In the genomic region with DNA sequence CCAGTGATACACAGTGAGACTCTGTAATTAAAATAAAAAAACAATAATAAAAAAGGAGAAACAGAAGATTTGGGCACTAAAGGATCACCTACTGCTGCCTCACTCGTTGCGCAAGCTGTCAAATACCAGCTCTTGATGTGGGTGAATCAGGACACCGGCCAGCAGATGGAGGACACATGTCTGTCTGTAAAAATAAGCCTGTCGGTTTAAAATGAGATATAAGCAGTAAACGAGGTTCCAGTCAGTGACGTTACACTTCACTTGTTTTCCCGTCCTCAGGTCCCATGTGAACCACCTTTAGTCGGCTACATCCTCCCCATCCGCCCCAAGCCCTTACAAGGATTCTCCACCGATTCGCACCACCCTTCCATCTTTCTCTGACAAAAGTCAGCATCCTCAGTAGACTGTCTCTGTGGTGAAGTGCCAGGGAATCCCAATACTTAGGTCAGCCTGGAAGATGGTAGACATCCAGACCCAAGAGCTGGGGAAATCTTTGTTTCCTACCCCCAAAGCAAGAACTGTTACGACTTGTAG, we compare ENCODE assay signal across 9 mouse cellular contexts. TPM values are rescaled to one million over a fixed set of nuclear protein-coding genes. Genes with fewer than 3 reads are reported as not detected.
DNase-seq lines count a peak whose midpoint lies in the region; ATAC-seq and TF ChIP-seq lines count a peak whose summit lies in the region.
"Had no signal": no experiment of that assay in that cellular context is flagged by ENCODE, and none has a peak within 500 bp of the region (broad histone marks: within the 10 kb centered on the region; RNA-seq: fewer than 3 reads in every experiment).

No protein-coding gene starts in this region.

- H3K9ac ChIP-seq in ES-Bruce4 (ENCODE audit: low read depth, poor library complexity, severe bottlenecking): peak overlapping the region; percentile 58; the same call in 1 of the 2 replicates
- H3K9ac ChIP-seq in hindbrain, embryonic 13.5 days: peak overlapping the region; percentile 82

- peaks cover 23% of the 10 kb centered on the region for H3K36me3 ChIP-seq in ES-Bruce4 (ENCODE audit: control insufficient read depth, insufficient read depth, low read length, poor library complexity, severe bottlenecking)
- peaks cover 26% of the 10 kb centered on the region for H3K36me3 ChIP-seq in hindbrain, embryonic 13.5 days

- H3K9me3 ChIP-seq in ES-Bruce4 (replicated peaks; ENCODE audit: control insufficient read depth, insufficient read depth, low read length, poor library complexity, severe bottlenecking): no peaks in the 10 kb centered on the region
- H3K9me3 ChIP-seq in hindbrain, embryonic 13.5 days: no peaks in the 10 kb centered on the region

- TF ChIP-seq EP300 in ES-Bruce4 (IDR thresholded peaks at IDR 0.05; ENCODE audit: insufficient read depth, low read depth, low read length): no peak

- H3K4me1 ChIP-seq in ES-Bruce4 (ENCODE audit: control insufficient read depth, insufficient read depth, low read length): no peaks in the 10 kb centered on the region
- H3K4me1 ChIP-seq in hindbrain, embryonic 13.5 days (replicated peaks): peaks cover 7% of the 10 kb centered on the region

- peak; percentile 34 for ATAC-seq in common myeloid progenitor, adult 5-6 weeks (replicated peaks; ENCODE audit: low read depth, poor library complexity, severe bottlenecking)
- peak; percentile 77 for ATAC-seq in hindbrain, embryonic 13.5 days (ENCODE audit: low FRiP score)
- ATAC-seq in megakaryocyte progenitor cell, adult 5-6 weeks (replicated peaks; ENCODE audit: poor library complexity): peak; percentile 40

- no peak for TF ChIP-seq CTCF in layer of hippocampus, adult 2 months (conservative IDR thresholded peaks at IDR 0.05)
- TF ChIP-seq CTCF in ES-Bruce4 (IDR thresholded peaks at IDR 0.05; ENCODE audit: low read depth, low read length): no peak

- H3K27ac ChIP-seq in layer of hippocampus, adult 2 months: peak overlapping the region; percentile 93
- no peak overlapping the region for H3K27ac ChIP-seq in ES-Bruce4 (ENCODE audit: insufficient read depth, low read length)
- peak overlapping the region; percentile 82 for H3K27ac ChIP-seq in hindbrain, embryonic 13.5 days

- DNase-seq in layer of hippocampus, adult 2 months (ENCODE audit: low spot score in 2 of 2): peak; percentile 16 to 41
- no peak for DNase-seq in layer of hippocampus, postnatal 14 days (ENCODE audit: low spot score in 2 of 2)
- DNase-seq in testis, postnatal 14 days (ENCODE audit: low spot score): peak; percentile 16
- DNase-seq in c-Kit-positive CD71-positive TER-119-positive erythroid progenitor cells, embryonic 14.5 days (ENCODE audit: low spot score): no peak

- no peak for TF ChIP-seq POLR2A in ES-Bruce4 (IDR thresholded peaks at IDR 0.05; ENCODE audit: insufficient read depth, low read length)

- 15% methylated on average over 12 of the region's 12 CpGs for WGBS in hindbrain, embryonic 13.5 days

- H3K4me3 ChIP-seq in layer of hippocampus, adult 2 months: peak overlapping the region; percentile 79
- peak overlapping the region; percentile 94 for H3K4me3 ChIP-seq in ES-Bruce4 (ENCODE audit: low read depth, low read length)
- H3K4me3 ChIP-seq in hindbrain, embryonic 13.5 days: peak overlapping the region; percentile 81

- peak overlapping the region; percentile 74 for H3K4me2 ChIP-seq in hindbrain, embryonic 13.5 days

- H3K27me3 ChIP-seq in ES-Bruce4 (ENCODE audit: control insufficient read depth, insufficient read depth, low read length, poor library complexity, severe bottlenecking): no peaks in the 10 kb centered on the region; the same call in 1 of the 2 replicates
- H3K27me3 ChIP-seq in hindbrain, embryonic 13.5 days: no peaks in the 10 kb centered on the region

RNA-seq across cellular contexts. Expression of gene Exosc9, which starts 0.5 kb away (rescaled TPM):
- 10 to 100 TPM; 38.4 to 40.7 TPM for total RNA-seq in layer of hippocampus, adult 2 months (2021)
- total RNA-seq in layer of hippocampus, postnatal 14 days (2021): 10 to 100 TPM; 39.7 to 41.5 TPM
- 68.2 and 72.2 TPM in 2 replicates for polyA plus RNA-seq in ES-Bruce4 (2011; ENCODE audit: insufficient read depth, insufficient read length, low read depth, missing spikeins)
- 109 and 152 TPM in 2 replicates for total RNA-seq in common myeloid progenitor, adult 5-6 weeks (2017)
- 84.8 and 88.7 TPM in 2 replicates for polyA plus RNA-seq in hindbrain, embryonic 13.5 days (2015; fragmentation: Nextera tagmentation; extraction: Ambion mirVana)
- total RNA-seq in megakaryocyte progenitor cell, adult 5-6 weeks (2015): 80.8 and 81.1 TPM in 2 replicates
- 105 and 123 TPM in 2 replicates for total RNA-seq in megakaryocyte progenitor cell, adult 5-6 weeks (2017)

RNA-seq across cellular contexts. Expression of gene Ccna2, which starts 20.0 kb away (rescaled TPM):
- 1 to 10 TPM; 1.5 to 1.8 TPM for total RNA-seq in layer of hippocampus, adult 2 months (2021)
- 1 to 10 TPM; 2.9 to 4.0 TPM for total RNA-seq in layer of hippocampus, postnatal 14 days (2021)
- polyA plus RNA-seq in ES-Bruce4 (2011; ENCODE audit: insufficient read depth, insufficient read length, low read depth, missing spikeins): 237 and 266 TPM in 2 replicates
- 214 and 216 TPM in 2 replicates for total RNA-seq in common myeloid progenitor, adult 5-6 weeks (2017)
- 44.0 TPM in 2 replicates for polyA plus RNA-seq in hindbrain, embryonic 13.5 days (2015; fragmentation: Nextera tagmentation; extraction: Ambion mirVana)
- total RNA-seq in megakaryocyte progenitor cell, adult 5-6 weeks (2015): 225 and 227 TPM in 2 replicates
- 186 and 200 TPM in 2 replicates for total RNA-seq in megakaryocyte progenitor cell, adult 5-6 weeks (2017)
- total RNA-seq: neutrophil, adult 5-6 weeks had no signal

RNA-seq across cellular contexts. Expression of gene Gm11549, which starts 30.3 kb away (rescaled TPM):
- 1 to 10 TPM; 2.4 to 3.1 TPM for total RNA-seq in layer of hippocampus, adult 2 months (2021)
- 1 to 10 TPM; 1.5 to 1.9 TPM for total RNA-seq in layer of hippocampus, postnatal 14 days (2021)
- polyA plus RNA-seq in ES-Bruce4 (2011; ENCODE audit: insufficient read depth, insufficient read length, low read depth, missing spikeins): not detected in 2 replicates
- not detected in 2 replicates for total RNA-seq in common myeloid progenitor, adult 5-6 weeks (2017)
- polyA plus RNA-seq in hindbrain, embryonic 13.5 days (2015; fragmentation: Nextera tagmentation; extraction: Ambion mirVana): 0.38 and 0.53 TPM in 2 replicates
- total RNA-seq in megakaryocyte progenitor cell, adult 5-6 weeks (2015): not detected in 2 replicates
- not detected in 2 replicates for total RNA-seq in megakaryocyte progenitor cell, adult 5-6 weeks (2017)
- total RNA-seq: neutrophil, adult 5-6 weeks had no signal

Comparison
In these comparisons a context has a peak if more than half of its experiments do, and no peak if none do; other contexts are left out.
1. DNase-seq: peak in layer of hippocampus, adult 2 months (2 of 2) and testis, postnatal 14 days (single experiment); none in layer of hippocampus, postnatal 14 days (0 of 2) and c-Kit-positive CD71-positive TER-119-positive erythroid progenitor cells, embryonic 14.5 days (single experiment).
2. RNA of gene Ccna2, which starts 20.0 kb away (total RNA-seq): 186 to 227 TPM in megakaryocyte progenitor cell, adult 5-6 weeks and 214 to 216 TPM in common myeloid progenitor, adult 5-6 weeks; 2.9 to 4.0 TPM in layer of hippocampus, postnatal 14 days and 1.5 to 1.8 TPM in layer of hippocampus, adult 2 months; every median in the first group is over 10 times any median in the second.
3. Peak in every context shown above with its lines, with median percentiles within 50 percentile points of each other: H3K4me3 ChIP-seq and ATAC-seq.